Mouse (Mus musculus): ENCODE measurements around the gene Slc24a3. TPM values are rescaled to one million over a fixed set of nuclear protein-coding genes. Genes with fewer than 3 reads are reported as not detected.

Slc24a3 gene
- total and polyA plus RNA-seq, 2 experiments: 0.09 to 0.33 TPM

DNA sequence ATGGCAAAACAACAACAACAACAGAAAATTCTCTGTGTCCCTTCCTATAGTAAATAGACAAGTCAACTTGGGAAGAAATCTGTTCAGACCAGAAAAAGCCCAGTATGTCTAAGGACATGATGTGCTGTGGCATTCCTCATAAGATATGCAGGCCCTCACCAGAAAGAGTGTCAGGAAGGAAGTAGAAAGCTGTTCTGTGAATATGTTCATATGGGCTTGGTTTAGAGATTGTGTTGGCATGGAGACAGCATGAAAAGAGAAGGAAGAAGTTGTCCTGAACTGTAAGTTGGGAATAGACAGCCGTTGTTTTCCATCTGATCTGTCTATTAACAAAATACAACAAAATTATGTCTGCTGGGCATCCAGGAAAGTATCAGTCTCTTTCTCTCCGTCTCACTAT lies 294.7 kb downstream of the Slc24a3 start:
- Histone ChIP-seq H3K4me3 (ENCODE audit: insufficient read depth, low read depth, low read length) (no peak overlapping the region), H3K9ac (ENCODE audit: low read depth, low read length) (no peak overlapping the region), H3K79me2 (ENCODE audit: control insufficient read depth, insufficient read depth, low read length) (no peaks in the 10 kb centered on the region), H3K27ac (replicated peaks; ENCODE audit: insufficient read depth, low read depth, low read length) (no peak overlapping the region), H3K36me3 (ENCODE audit: control insufficient read depth, insufficient read depth, low read length) (no peaks in the 10 kb centered on the region), H3K4me1 (ENCODE audit: control insufficient read depth, insufficient read depth, low read length) (no peaks in the 10 kb centered on the region), H3K27me3 (ENCODE audit: control insufficient read depth, insufficient read depth, low read length) (no peaks in the 10 kb centered on the region)
- TF ChIP-seq POLR2A (IDR thresholded peaks at IDR 0.05; ENCODE audit: extremely low read depth, insufficient read depth, low read length): no peak
- TF ChIP-seq CTCF (IDR thresholded peaks at IDR 0.05; ENCODE audit: low read depth, low read length): no peak
- WGBS: 88% methylated on average over 2 of the region's 2 CpGs
- no peak for DNase-seq (ENCODE audit: extremely low read depth, low read depth, low spot score)

GRCm38 (mm10) chr2:145468701-145469325 lies 301.3 kb downstream of the Slc24a3 start:
- Histone ChIP-seq H3K27ac (replicated peaks; ENCODE audit: insufficient read depth, low read depth, low read length) (no peak overlapping the region), H3K4me1 (ENCODE audit: control insufficient read depth, insufficient read depth, low read length) (no peaks in the 10 kb centered on the region), H3K36me3 (ENCODE audit: control insufficient read depth, insufficient read depth, low read length) (no peaks in the 10 kb centered on the region), H3K4me3 (ENCODE audit: insufficient read depth, low read depth, low read length) (no peak overlapping the region), H3K9ac (ENCODE audit: low read depth, low read length) (no peak overlapping the region), H3K79me2 (ENCODE audit: control insufficient read depth, insufficient read depth, low read length) (no peaks in the 10 kb centered on the region), H3K27me3 (ENCODE audit: control insufficient read depth, insufficient read depth, low read length) (no peaks in the 10 kb centered on the region)
- 83% methylated on average over 5 of the region's 5 CpGs for WGBS
- peak; percentile 21 for DNase-seq (ENCODE audit: extremely low read depth, low read depth, low spot score)
- TF ChIP-seq POLR2A (IDR thresholded peaks at IDR 0.05; ENCODE audit: extremely low read depth, insufficient read depth, low read length) (no peak), CTCF (IDR thresholded peaks at IDR 0.05; ENCODE audit: low read depth, low read length) (no peak)

GRCm38 (mm10) chr2:145477484-145477883 lies 309.9 kb downstream of the Slc24a3 start:
- no peaks in the 10 kb centered on the region for H3K79me2 ChIP-seq (ENCODE audit: control insufficient read depth, insufficient read depth, low read length)
- no peaks in the 10 kb centered on the region for H3K4me1 ChIP-seq (ENCODE audit: control insufficient read depth, insufficient read depth, low read length)
- no peaks in the 10 kb centered on the region for H3K36me3 ChIP-seq (ENCODE audit: control insufficient read depth, insufficient read depth, low read length)
- no peak overlapping the region for H3K9ac ChIP-seq (ENCODE audit: low read depth, low read length)
- H3K27ac ChIP-seq (replicated peaks; ENCODE audit: insufficient read depth, low read depth, low read length): no peak overlapping the region
- 69% methylated on average over 2 of the region's 2 CpGs for WGBS
- no peak overlapping the region for H3K4me3 ChIP-seq (ENCODE audit: insufficient read depth, low read depth, low read length)
- TF ChIP-seq CTCF (IDR thresholded peaks at IDR 0.05; ENCODE audit: low read depth, low read length): no peak
- TF ChIP-seq POLR2A (IDR thresholded peaks at IDR 0.05; ENCODE audit: extremely low read depth, insufficient read depth, low read length): no peak
- no peak for DNase-seq (ENCODE audit: extremely low read depth, low read depth, low spot score)
- H3K27me3 ChIP-seq (ENCODE audit: control insufficient read depth, insufficient read depth, low read length): no peaks in the 10 kb centered on the region

DNA sequence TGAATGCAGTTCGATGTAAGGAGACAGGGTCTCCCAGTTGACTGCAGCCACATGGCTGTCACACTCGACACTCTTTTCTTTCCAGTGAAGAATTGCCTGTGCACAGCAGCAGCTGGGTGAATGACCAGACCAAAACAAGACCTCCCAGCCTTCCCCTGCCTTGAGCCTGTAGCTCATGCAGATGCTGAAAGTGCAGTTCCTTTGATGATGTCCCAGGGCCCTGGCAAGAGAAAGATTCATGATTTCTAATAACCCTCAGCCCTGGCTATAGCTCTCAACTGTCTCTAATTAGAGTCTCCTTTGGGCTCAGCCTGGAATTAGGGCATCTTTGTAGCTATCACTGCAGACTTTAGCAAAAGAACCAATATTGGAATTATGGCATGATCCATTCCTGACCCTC lies 312.1 kb downstream of the Slc24a3 start:
- WGBS: 81% methylated on average over 2 of the region's 2 CpGs
- no peak overlapping the region for H3K27ac ChIP-seq (replicated peaks; ENCODE audit: insufficient read depth, low read depth, low read length)
- no peaks in the 10 kb centered on the region for H3K4me1 ChIP-seq (ENCODE audit: control insufficient read depth, insufficient read depth, low read length)
- no peaks in the 10 kb centered on the region for H3K79me2 ChIP-seq (ENCODE audit: control insufficient read depth, insufficient read depth, low read length)
- no peaks in the 10 kb centered on the region for H3K36me3 ChIP-seq (ENCODE audit: control insufficient read depth, insufficient read depth, low read length)
- no peak for DNase-seq (ENCODE audit: extremely low read depth, low read depth, low spot score)
- no peak overlapping the region for H3K9ac ChIP-seq (ENCODE audit: low read depth, low read length)
- no peaks in the 10 kb centered on the region for H3K27me3 ChIP-seq (ENCODE audit: control insufficient read depth, insufficient read depth, low read length)
- no peak for TF ChIP-seq CTCF (IDR thresholded peaks at IDR 0.05; ENCODE audit: low read depth, low read length)
- H3K4me3 ChIP-seq (ENCODE audit: insufficient read depth, low read depth, low read length): no peak overlapping the region

DNA sequence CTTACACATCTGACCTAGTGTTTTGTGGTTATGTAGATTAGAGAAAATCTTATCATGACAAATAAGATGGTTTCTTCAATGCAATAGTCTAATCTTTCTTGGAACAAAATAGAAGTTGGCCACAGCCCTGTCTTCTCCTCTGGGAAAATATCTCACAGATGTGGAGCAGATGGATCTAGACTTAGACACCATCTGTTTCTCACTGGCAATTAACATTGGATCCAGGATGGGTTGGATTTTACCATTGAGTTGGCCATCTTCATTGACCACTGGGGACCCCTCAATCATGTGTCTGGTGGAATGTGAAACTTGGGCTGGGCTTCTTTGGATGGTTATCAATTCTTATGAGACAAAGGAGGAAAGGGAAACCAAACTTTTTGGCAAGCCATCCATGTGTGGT lies 332.7 kb downstream of the Slc24a3 start:
- DNase-seq (ENCODE audit: extremely low read depth, low read depth, low spot score): no peak
- no peak for TF ChIP-seq POLR2A (IDR thresholded peaks at IDR 0.05; ENCODE audit: extremely low read depth, insufficient read depth, low read length)
- no peak for TF ChIP-seq CTCF (IDR thresholded peaks at IDR 0.05; ENCODE audit: low read depth, low read length)
- no peaks in the 10 kb centered on the region for H3K79me2 ChIP-seq (ENCODE audit: control insufficient read depth, insufficient read depth, low read length)

GRCm38 (mm10) chr2:145501472-145501871 lies 333.9 kb downstream of the Slc24a3 start:
- H3K9ac ChIP-seq (ENCODE audit: low read depth, low read length): no peak overlapping the region
- no peaks in the 10 kb centered on the region for H3K79me2 ChIP-seq (ENCODE audit: control insufficient read depth, insufficient read depth, low read length)
- DNase-seq (ENCODE audit: extremely low read depth, low read depth, low spot score): no peak
- no peaks in the 10 kb centered on the region for H3K36me3 ChIP-seq (ENCODE audit: control insufficient read depth, insufficient read depth, low read length)
- H3K4me1 ChIP-seq (ENCODE audit: control insufficient read depth, insufficient read depth, low read length): no peaks in the 10 kb centered on the region
- H3K27ac ChIP-seq (replicated peaks; ENCODE audit: insufficient read depth, low read depth, low read length): no peak overlapping the region
- TF ChIP-seq CTCF (IDR thresholded peaks at IDR 0.05; ENCODE audit: low read depth, low read length): no peak
- no peak for TF ChIP-seq POLR2A (IDR thresholded peaks at IDR 0.05; ENCODE audit: extremely low read depth, insufficient read depth, low read length)
- 100% methylated on average over 1 of the region's 1 CpGs for WGBS
- no peaks in the 10 kb centered on the region for H3K27me3 ChIP-seq (ENCODE audit: control insufficient read depth, insufficient read depth, low read length)
- no peak overlapping the region for H3K4me3 ChIP-seq (ENCODE audit: insufficient read depth, low read depth, low read length)

More for the DNA sequence above, 332.7 kb downstream of the Slc24a3 start:
- Histone ChIP-seq H3K4me3 (ENCODE audit: insufficient read depth, low read depth, low read length) (no peak overlapping the region), H3K9ac (ENCODE audit: low read depth, low read length) (no peak overlapping the region), H3K27me3 (ENCODE audit: control insufficient read depth, insufficient read depth, low read length) (no peaks in the 10 kb centered on the region), H3K27ac (replicated peaks; ENCODE audit: insufficient read depth, low read depth, low read length) (no peak overlapping the region), H3K4me1 (ENCODE audit: control insufficient read depth, insufficient read depth, low read length) (no peaks in the 10 kb centered on the region), H3K36me3 (ENCODE audit: control insufficient read depth, insufficient read depth, low read length) (no peaks in the 10 kb centered on the region)

All from liver, adult 2 months (tissue).